Mouse (Mus musculus) heart, embryonic 12.5 days (tissue): ENCODE measurements around the gene Smtnl1. TPM values are rescaled to one million over a fixed set of nuclear protein-coding genes. Genes with fewer than 3 reads are reported as not detected.
"Not testable (repeated sequence)": the region's sequence is repeated elsewhere in the genome, so short reads cannot be mapped to it uniquely, and the experiment has no call there.

Experiments used
- ATAC-seq: fragments of 200-750 bp; cut with Nextera tagmentation; 2 replicates; pipeline ENCODE4 v1.8.0; 2017; ENCODE audit warnings: moderate TSS enrichment, moderate library complexity; ENCODE audit not compliant: insufficient number of reproducible peaks, low FRiP score
- H3K27ac ChIP-seq: fragments of 300-500 bp; sonication (generic); 2 replicates; pipeline ENCODE4 v1.5.1; 2016; ENCODE audit warnings: mild to moderate bottlenecking, moderate library complexity; ENCODE audit not compliant: poor library complexity, severe bottlenecking
- H3K27me3 ChIP-seq: fragments of 300-500 bp; sonication (generic); replicated peaks from 2 replicates; pipeline ENCODE4 v1.6.1; 2016; ENCODE audit warnings: mild to moderate bottlenecking, moderate library complexity
- H3K36me3 ChIP-seq: fragments of 300-500 bp; sonication (generic); 2 replicates; pipeline ENCODE4 v1.6.1; 2016; ENCODE audit warnings: mild to moderate bottlenecking, moderate library complexity
- H3K4me1 ChIP-seq: fragments of 300-500 bp; sonication (generic); replicated peaks from 2 replicates; pipeline ENCODE4 v1.6.1; 2016; ENCODE audit warnings: mild to moderate bottlenecking
- H3K4me2 ChIP-seq: fragments of 300-500 bp; sonication (generic); 2 replicates; pipeline ENCODE4 v1.6.1; 2016; ENCODE audit warnings: mild to moderate bottlenecking, moderate library complexity
- H3K4me3 ChIP-seq: fragments of 300-500 bp; sonication (generic); 2 replicates; pipeline ENCODE4 v1.5.1; 2016; ENCODE audit warnings: mild to moderate bottlenecking
- H3K9ac ChIP-seq: fragments of 300-500 bp; sonication (generic); 2 replicates; pipeline ENCODE4 v1.6.1; 2016; ENCODE audit warnings: mild to moderate bottlenecking, moderate library complexity
- H3K9me3 ChIP-seq: fragments of 300-500 bp; sonication (generic); replicated peaks from 2 replicates; pipeline ENCODE4 v1.6.1; 2016; ENCODE audit warnings: mild to moderate bottlenecking, moderate library complexity
- WGBS: fragments of 180-500 bp; shearing (Covaris S2); methylation state at CpG from one replicate; pipeline ENCODE4 v1.1.7; 2016; 5-methylcytosine and 5-hydroxymethylcytosine counted together
- polyA plus RNA-seq: library from polyadenylated mRNA; unstranded; fragments of >200 nt; fragmentation: Nextera tagmentation; extraction: Ambion mirVana; gene quantifications from 2 replicates; pipeline ENCODE4 v1.2.1, GENCODE M21; 2016

Gene Smtnl1
- polyA plus RNA-seq, 1 experiment from 2014 or later: 0.43 TPM

- Histone ChIP-seq H3K9ac (0 out of 2 replicates have a peak overlapping the region, but pooled peaks have one; percentile 17), H3K4me1 (peaks cover 30% of the 10 kb centered on the region), H3K4me3 (no peak overlapping the region), H3K27me3 (no peaks in the 10 kb centered on the region), H3K36me3 (peaks cover 26% of the 10 kb centered on the region), H3K4me2 (peak overlapping the region; percentile 62), H3K9me3 (0 out of 2 replicates have a peak, but pooled peaks cover 3% of the 10 kb centered on the region), H3K27ac (peak overlapping the region; percentile 66)
- WGBS: 58% methylated on average over 6 of the region's 6 CpGs
- ATAC-seq: no peak
These were observed 11.9 kb downstream of the Smtnl1 start for GRCm38 (mm10) chr2:84810526-84810885.

- no peak overlapping the region for H3K4me3 ChIP-seq
- peaks cover 34% of the 10 kb centered on the region for H3K36me3 ChIP-seq
- H3K27me3 ChIP-seq: no peaks in the 10 kb centered on the region
- no peak for ATAC-seq
- no peak overlapping the region for H3K4me2 ChIP-seq
- H3K9me3 ChIP-seq: 0 out of 2 replicates have a peak, but pooled peaks cover 3% of the 10 kb centered on the region
- H3K4me1 ChIP-seq: peaks cover 30% of the 10 kb centered on the region
- H3K9ac ChIP-seq: no peak overlapping the region
- H3K27ac ChIP-seq: no peak overlapping the region
These were observed 13.1 kb downstream of the Smtnl1 start for GRCm38 (mm10) chr2:84809330-84809729.

- no peak for ATAC-seq
- no peak overlapping the region for H3K4me2 ChIP-seq
- H3K36me3 ChIP-seq: peaks cover 50% of the 10 kb centered on the region
- peaks cover 17% of the 10 kb centered on the region for H3K4me1 ChIP-seq
- WGBS: 48% methylated on average over 5 of the region's 5 CpGs
- no peak overlapping the region for H3K9ac ChIP-seq
- no peaks in the 10 kb centered on the region for H3K27me3 ChIP-seq
- no peak overlapping the region for H3K4me3 ChIP-seq
- H3K9me3 ChIP-seq: 0 out of 2 replicates have a peak, but pooled peaks cover 3% of the 10 kb centered on the region
- no peak overlapping the region for H3K27ac ChIP-seq
These were observed 15.9 kb downstream of the Smtnl1 start for GRCm38 (mm10) chr2:84806546-84806945.

- Histone ChIP-seq H3K9ac (no peak overlapping the region), H3K27me3 (no peaks in the 10 kb centered on the region), H3K4me2 (no peak overlapping the region), H3K27ac (no peak overlapping the region), H3K9me3 (0 out of 2 replicates have a peak, but pooled peaks cover 3% of the 10 kb centered on the region), H3K4me1 (0 out of 2 replicates have a peak, but pooled peaks cover 9% of the 10 kb centered on the region), H3K36me3 (peaks cover 45% of the 10 kb centered on the region), H3K4me3 (no peak overlapping the region)
- ATAC-seq: no peak
- WGBS: 91% methylated on average over 7 of the region's 7 CpGs
These were observed 18.5 kb downstream of the Smtnl1 start for GRCm38 (mm10) chr2:84803963-84804362.

DNA sequence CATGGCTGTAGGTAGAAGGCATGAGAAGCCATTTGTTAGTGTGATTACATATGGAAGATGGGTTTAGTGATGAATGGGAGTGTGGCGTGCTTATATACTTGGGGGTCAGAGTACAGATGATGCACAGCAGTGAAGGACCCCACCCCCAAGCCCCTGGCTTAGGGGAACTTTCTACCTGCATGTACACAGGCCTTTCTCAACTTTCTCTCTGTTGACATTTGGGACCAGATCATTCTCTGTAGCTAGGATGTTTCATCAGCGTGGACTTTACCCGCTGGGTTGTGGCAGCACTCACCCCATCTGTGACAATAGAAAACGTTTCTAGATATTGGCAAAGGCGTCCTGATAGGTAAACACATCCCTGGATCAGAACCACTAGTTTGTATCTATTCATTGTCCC, 21.2 kb downstream of the Smtnl1 start:
- peaks cover 29% of the 10 kb centered on the region for H3K36me3 ChIP-seq
- H3K27me3 ChIP-seq, ATAC-seq: not testable (repeated sequence)

DNA sequence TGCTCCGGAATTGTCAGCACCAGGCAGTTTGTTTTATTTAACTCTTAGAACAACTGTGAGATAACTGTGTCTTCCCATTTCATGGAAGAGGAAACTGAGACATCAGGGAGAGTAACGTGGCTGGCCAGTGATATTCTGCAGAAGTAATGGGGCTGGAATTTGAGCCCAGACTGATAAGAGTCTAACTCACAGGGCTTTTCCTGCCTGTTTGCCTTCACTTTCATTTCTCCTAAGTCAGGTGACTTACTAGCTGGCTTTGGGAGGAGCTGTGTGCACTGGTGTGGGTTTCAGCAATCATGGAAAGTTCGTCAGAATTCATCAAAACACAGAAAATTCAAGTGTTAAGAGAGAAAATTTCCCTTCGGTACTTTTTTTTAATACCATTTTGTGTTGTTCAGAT, 22.1 kb downstream of the Smtnl1 start:
- Histone ChIP-seq H3K27me3 (no peaks in the 10 kb centered on the region), H3K27ac (no peak overlapping the region; the same call in 1 of the 2 replicates), H3K4me3 (peak overlapping the region; percentile 63), H3K36me3 (peaks cover 23% of the 10 kb centered on the region), H3K9me3 (peaks cover 5% of the 10 kb centered on the region), H3K4me2 (peak overlapping the region; percentile 98; the same call in 1 of the 2 replicates), H3K9ac (no peak overlapping the region), H3K4me1 (0 out of 2 replicates have a peak, but pooled peaks cover 4% of the 10 kb centered on the region)
- no peak for ATAC-seq
- 48% methylated on average over 4 of the region's 4 CpGs for WGBS

More for the DNA sequence above, 21.2 kb downstream of the Smtnl1 start:
- H3K4me3 ChIP-seq, H3K4me2 ChIP-seq, H3K9me3 ChIP-seq, H3K27ac ChIP-seq, H3K4me1 ChIP-seq, H3K9ac ChIP-seq: not testable (repeated sequence)
- 79% methylated on average over 5 of the region's 5 CpGs for WGBS

DNA sequence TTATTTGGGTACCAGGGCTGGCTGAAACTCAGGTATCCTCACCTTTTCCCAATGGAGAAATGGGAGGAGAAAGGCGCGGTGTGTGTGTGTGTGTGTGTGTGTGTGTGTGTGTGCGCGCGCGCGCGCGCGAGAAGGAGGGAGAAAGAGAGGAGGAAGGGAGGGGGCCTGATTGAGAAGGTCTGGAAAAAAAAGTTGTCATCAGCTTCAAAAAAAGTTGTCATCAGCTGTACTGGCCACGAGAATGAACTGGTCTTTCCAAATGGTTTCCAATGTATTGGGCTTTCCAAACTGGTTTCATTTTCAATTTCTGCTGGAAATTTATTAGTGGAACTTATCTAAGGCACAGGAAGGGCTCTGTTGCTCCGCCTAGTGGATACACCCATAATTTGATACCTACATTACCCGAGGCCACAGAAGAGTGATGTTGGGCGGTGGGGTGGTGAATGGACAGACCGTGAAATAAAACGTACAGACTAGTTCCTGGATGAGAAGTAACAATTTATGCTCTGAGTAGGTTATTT, 23.4 kb downstream of the Smtnl1 start:
- Histone ChIP-seq H3K9me3 (peaks cover 16% of the 10 kb centered on the region), H3K27me3 (no peaks in the 10 kb centered on the region), H3K4me3 (peak overlapping the region; percentile 63), H3K4me2 (peak overlapping the region; percentile 98), H3K27ac (peak overlapping the region; percentile 80), H3K9ac (peak overlapping the region; percentile 73), H3K4me1 (0 out of 2 replicates have a peak, but pooled peaks cover 4% of the 10 kb centered on the region), H3K36me3 (peaks cover 13% of the 10 kb centered on the region; the same call in 1 of the 2 replicates)
- peak; percentile 58 for ATAC-seq
- under 1% methylated on average over 16 of the region's 16 CpGs for WGBS

DNA sequence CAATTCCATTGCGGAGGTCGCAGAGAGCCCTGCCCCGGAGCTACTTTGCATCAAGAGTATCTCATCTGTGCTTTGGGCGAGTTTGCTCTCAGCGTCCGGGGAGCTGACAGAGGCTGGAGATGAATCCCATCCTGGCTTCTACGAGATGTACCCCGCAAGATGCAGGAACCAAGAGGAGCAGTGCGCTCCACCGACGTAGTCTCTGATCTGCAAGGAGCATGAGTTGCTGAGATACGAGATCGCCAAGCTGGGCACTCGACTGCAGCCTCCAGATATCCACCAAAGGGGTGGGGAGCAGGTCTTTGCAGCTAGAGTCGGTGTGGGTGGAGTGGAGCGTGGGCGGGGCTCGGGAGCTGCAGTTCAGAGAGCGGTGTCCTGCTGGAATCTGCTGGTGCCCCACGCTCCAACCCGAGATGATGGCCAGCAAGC, 23.9 kb downstream of the Smtnl1 start, which contains the start of gene Ube2l6:
Gene Ube2l6 (plus strand): TSS at position 336 of the 429 bp plus-strand sequence.
- H3K9me3 ChIP-seq: peaks cover 17% of the 10 kb centered on the region
- H3K27me3 ChIP-seq: no peaks in the 10 kb centered on the region
- H3K9ac ChIP-seq: peak within 1 kb of the TSS; percentile 73
- peak; percentile 89 for ATAC-seq
- H3K36me3 ChIP-seq: peaks cover 7% of the 10 kb centered on the region; the same call in 1 of the 2 replicates
- 0 out of 2 replicates have a peak, but pooled peaks cover 4% of the 10 kb centered on the region for H3K4me1 ChIP-seq
- peak within 1 kb of the TSS; percentile 98 for H3K4me2 ChIP-seq
- WGBS: under 1% methylated on average over 21 of the region's 21 CpGs
- peak within 1 kb of the TSS; percentile 63 for H3K4me3 ChIP-seq
- H3K27ac ChIP-seq: peak within 1 kb of the TSS; percentile 80

DNA sequence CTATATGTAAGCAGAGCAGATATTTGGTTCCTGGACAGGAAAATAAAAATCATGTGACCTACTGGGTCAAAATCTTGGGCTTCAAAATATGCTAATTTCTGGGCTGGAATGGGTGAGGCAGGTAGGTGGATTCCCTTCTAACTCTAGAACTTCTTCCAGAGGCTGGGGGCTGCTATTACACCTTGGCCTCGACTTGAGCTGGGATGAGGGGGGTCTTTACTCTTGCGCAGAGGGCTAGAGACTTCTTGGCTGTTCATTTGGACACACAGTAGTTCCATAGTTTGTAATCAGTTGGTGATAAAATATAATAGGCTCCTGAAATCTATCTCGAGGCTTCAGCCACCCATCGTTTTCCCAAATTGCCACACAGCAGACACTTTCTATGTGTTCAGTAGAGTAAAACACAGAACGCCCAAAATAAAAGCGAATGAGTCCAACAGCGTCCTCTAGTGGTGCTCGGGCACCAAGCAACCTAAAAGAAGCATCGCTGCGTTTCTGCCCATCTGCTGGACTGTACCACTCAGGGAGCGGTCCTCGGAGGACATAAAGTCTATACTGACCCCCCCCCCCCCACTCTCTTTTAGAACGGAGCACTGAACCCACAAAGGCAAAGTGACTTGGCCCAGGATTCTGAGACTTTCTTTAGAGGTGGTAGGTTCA, 24.5 kb downstream of the Smtnl1 start:
- Histone ChIP-seq H3K4me3 (peak overlapping the region; percentile 63), H3K4me1 (0 out of 2 replicates have a peak, but pooled peaks cover 4% of the 10 kb centered on the region), H3K27ac (peak overlapping the region; percentile 80), H3K36me3 (0 out of 2 replicates have a peak, but pooled peaks cover 4% of the 10 kb centered on the region), H3K9me3 (peaks cover 17% of the 10 kb centered on the region), H3K27me3 (no peaks in the 10 kb centered on the region), H3K9ac (peak overlapping the region; percentile 73), H3K4me2 (peak overlapping the region; percentile 98)
- ATAC-seq: peak; percentile 58
- 11% methylated on average over 13 of the region's 13 CpGs for WGBS

DNA sequence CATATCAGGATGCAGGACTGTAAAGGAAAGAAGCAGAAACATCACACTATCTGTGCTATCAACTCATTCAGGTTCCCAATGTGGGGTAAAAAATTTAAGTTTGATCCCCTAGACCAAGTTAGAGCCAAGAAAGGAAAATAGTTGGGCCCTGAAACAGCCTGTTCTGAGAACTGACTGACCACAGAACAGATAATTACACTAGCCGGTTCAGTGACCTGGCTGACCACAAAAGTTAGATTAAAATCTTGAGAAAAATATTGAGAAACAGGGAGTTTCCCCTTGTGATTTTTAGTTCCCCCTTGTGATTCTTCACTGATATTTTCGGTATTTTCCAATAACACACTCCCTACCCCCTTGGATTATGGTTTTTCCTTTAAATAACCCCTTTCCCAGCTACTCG, 28.6 kb downstream of the Smtnl1 start:
- Histone ChIP-seq H3K27me3 (no peaks in the 10 kb centered on the region), H3K36me3 (no peaks in the 10 kb centered on the region), H3K4me1 (peaks cover 10% of the 10 kb centered on the region), H3K27ac (no peak overlapping the region), H3K4me2 (no peak overlapping the region), H3K9me3 (peaks cover 17% of the 10 kb centered on the region), H3K4me3 (no peak overlapping the region), H3K9ac (no peak overlapping the region)
- no peak for ATAC-seq
- 86% methylated on average over 3 of the region's 3 CpGs for WGBS

DNA sequence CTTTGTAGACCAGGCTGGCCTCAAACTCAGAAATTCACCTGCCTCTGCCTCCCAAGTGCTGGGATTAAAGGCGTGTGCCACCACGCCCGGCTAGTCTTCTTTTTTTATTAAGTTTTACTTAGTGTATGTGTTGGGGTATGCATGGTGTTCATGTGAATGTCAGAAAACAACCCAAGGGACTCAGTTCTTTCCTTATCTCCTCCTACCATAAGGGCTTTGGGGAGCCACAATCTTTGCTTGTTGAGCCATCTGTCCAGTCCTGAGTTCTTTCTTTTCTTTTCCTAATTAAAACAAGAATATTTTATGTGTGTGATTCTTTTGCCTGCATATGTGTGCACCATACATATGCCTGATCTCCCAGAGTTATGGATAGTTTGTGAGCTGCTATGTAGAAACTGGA, 29.3 kb downstream of the Smtnl1 start:
- ATAC-seq: no peak; the same call in 1 of the 2 replicates

More for the DNA sequence above, 29.3 kb downstream of the Smtnl1 start:
- 77% methylated on average over 3 of the region's 3 CpGs for WGBS
- Histone ChIP-seq H3K4me1 (peaks cover 12% of the 10 kb centered on the region), H3K27ac (no peak overlapping the region), H3K4me3 (no peak overlapping the region), H3K9me3 (peaks cover 17% of the 10 kb centered on the region), H3K9ac (no peak overlapping the region), H3K36me3 (no peaks in the 10 kb centered on the region), H3K27me3 (no peaks in the 10 kb centered on the region), H3K4me2 (no peak overlapping the region)
